Mouse (Mus musculus): ENCODE measurements at regions not wholly inside any gene's neighbourhood (a gene's known extent, or its start where the extent isn't known, plus 50 kb on each side); places are given as distances from the start of the nearest gene placed in this dataset.

- TF ChIP-seq CTCF (conservative IDR thresholded peaks at IDR 0.05; ENCODE audit: low read length) = no peak
- TF ChIP-seq POU5F1 (IDR thresholded peaks at IDR 0.05; ENCODE audit: borderline replicate concordance, low read length) = no peak
Measured at GRCm38 (mm10) chr9:90903557-90903956, 458.7 kb upstream of the Zic4 start.

Measured in E14TG2a.4 (cell line).